Mouse (Mus musculus) lung, postnatal 14 days (tissue): ENCODE results near the gene Aacs.

Experiments used
- DNase-seq: peaks from one replicate; pipeline ENCODE4 v3.0.0; 2021

Aacs gene

GRCm38 (mm10) chr5:125497821-125498600, 22.4 kb downstream of the Aacs start:
- DNase-seq = peak; percentile 58

DNA sequence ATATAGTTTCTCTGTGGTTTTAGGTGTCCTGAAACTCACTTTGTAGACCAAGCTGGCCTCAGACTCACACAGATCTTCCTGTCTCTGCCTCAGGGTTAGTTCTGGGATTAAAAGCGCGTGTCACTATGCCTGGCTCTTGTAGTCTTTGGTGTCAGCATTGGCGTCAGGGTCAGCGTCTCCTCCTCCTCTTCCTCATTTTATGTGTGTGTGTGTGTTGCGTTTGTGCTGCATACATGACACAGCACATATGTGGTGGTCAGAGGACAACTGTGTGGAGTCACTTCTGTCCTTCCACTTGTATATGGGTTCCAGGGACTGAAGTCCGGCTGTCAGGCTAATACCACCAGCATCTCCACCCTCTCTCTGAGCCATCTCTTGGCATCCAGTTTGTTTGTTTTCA, 25.9 kb downstream of the Aacs start:
- no peak for DNase-seq

DNA sequence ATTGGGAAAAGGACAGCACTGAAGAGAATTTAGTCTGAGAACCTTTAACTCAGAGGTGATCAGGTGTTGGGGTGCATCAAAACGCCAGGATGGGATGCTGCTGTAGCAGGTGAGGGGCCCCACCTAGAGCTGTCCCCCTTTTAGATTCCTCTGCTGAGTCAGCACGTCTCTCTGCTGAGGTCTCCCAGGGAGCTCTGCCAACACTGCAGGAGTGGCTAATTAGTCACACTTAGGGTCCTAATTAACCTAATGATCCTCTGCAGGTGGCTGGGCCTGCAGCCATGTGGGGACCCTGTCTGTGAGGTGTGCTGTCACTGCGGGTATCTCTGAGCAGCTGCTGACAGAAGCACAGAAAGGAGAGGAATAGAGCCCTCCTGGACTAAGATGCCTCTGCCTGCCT, 26.6 kb downstream of the Aacs start:
- DNase-seq = no peak

- DNase-seq = no peak
Observed at GRCm38 (mm10) chr5:125503628-125504027, 28.0 kb downstream of the Aacs start.

- no peak for DNase-seq
Observed at GRCm38 (mm10) chr5:125504692-125505091, 29.1 kb downstream of the Aacs start.

GRCm38 (mm10) chr5:125505968-125506367, 30.4 kb downstream of the Aacs start:
- DNase-seq = no peak

- no peak for DNase-seq
Observed at GRCm38 (mm10) chr5:125507582-125507981, 32.0 kb downstream of the Aacs start.

GRCm38 (mm10) chr5:125508006-125508405, 32.4 kb downstream of the Aacs start:
- DNase-seq = no peak

- DNase-seq = peak; percentile 65
Observed at GRCm38 (mm10) chr5:125509541-125509940, 33.9 kb downstream of the Aacs start.

DNA sequence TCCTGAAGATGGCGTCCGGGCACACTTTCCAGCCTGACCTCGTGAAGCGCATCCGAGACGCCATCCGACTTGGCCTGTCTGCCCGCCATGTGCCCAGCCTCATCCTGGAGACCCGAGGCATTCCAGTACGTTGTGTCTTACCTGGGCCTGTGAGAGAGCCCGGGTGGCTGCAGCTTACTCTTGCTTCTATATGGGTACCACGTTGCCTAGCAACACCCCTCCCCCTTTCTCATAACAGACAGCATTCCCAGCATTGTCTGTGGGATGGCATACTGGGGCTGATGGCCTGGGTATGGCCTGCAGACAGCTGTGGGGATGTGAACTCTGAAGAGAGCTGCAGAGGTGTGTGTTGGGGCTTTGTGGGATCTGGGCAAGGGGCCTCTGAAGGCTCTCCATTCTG, 39.4 kb downstream of the Aacs start:
- no peak for DNase-seq

GRCm38 (mm10) chr5:125518640-125519039, 43.0 kb downstream of the Aacs start:
- DNase-seq = peak; percentile 13

DNA sequence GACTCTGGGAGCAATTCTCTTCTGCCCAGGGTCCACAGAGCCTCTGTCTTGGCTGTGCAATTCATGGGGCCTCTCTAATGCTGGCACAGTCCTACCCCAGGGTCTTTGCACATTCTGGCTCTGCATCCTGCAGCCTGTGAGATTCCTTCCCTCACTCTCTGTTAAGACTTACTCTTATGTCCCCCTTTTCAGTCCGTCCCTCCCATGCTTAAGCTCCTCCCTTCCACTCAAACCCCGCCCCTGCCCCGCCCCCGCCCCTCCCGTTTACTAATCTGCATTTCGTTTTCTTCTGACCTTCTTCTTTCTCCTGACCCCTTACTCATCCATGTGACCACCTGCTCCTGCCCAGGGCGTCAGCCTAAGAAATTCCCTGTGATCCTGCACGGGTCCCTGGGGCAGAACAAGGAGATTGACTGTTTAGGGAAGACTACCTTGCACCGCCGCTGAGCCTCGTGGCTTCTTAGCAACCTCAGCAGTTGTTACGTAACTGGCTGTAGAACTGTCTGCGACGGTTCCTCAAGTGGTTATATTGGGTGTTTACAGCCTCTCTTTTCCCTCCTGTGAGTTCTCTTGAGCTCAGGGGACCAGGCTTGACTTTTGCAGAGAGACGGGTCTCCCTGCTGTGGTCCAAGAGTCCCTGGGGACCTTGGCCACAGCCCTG, 45.4 kb downstream of the Aacs start:
- DNase-seq = peak; percentile 20

DNA sequence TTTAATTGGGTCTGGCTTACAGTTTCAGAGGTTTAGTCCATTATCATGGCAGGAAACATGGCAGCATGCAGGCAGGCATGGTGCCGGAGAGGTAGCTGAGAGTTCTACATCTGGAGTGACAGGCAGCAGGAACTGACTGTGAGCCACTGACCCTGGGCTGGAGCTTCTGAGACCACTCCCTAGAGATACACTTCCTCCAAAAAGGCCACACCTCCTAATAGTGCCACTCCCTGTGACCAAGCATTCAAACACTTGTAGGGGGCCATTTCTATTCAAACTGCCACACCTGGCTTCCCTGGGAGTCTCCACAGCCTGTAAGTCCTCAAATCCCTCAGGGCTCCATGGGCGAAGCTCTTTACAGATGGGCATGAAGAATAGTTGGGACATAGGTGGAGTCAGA, 47.7 kb downstream of the Aacs start:
- DNase-seq = no peak

GRCm38 (mm10) chr5:125525516-125525915, 49.9 kb downstream of the Aacs start:
- no peak for DNase-seq

DNA sequence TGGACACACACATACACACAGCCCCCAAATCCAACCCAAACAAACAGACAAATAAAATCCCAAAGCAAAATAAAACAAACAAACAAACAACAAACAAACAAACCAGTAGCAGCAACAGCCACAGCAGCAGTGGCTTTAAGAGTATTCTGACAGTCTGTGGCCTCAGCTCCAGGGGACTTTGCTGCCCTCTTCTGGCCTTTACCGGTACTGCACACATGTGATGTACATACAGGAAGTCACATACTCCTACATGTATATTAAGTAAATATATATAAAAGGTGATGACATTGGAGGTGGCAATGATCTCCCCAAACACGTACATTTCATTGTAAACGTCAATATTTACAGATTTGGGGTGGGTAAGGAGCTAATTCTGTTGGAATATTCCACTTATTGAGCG, 50.9 kb downstream of the Aacs start:
- DNase-seq = peak; percentile 9

DNA sequence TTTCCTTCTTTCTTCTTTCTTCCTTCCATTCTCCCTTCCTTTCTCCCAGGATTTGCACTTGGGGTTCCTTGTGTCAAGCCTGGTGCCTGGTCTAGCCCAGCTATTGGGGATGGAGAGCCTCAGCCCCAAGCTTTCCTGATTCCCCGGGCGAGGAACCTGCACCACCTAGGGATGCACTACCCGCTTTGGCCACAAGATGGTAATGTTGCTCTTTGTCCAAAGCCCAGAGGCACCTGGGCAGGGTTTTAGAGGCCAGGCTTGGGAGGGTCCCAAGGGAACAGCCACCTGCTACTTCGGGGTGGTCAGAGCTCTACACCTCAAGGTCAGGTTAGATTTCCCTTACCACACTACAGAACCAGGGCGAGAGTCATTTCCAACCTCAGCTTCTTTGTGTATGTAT, 53.5 kb downstream of the Aacs start:
- DNase-seq = peak; percentile 76

- DNase-seq = no peak
Observed at GRCm38 (mm10) chr5:125531634-125532033, 56.0 kb downstream of the Aacs start, which contains the start of gene Tmem132b. Gene Tmem132b (plus strand): TSS chr5:125531774.

DNA sequence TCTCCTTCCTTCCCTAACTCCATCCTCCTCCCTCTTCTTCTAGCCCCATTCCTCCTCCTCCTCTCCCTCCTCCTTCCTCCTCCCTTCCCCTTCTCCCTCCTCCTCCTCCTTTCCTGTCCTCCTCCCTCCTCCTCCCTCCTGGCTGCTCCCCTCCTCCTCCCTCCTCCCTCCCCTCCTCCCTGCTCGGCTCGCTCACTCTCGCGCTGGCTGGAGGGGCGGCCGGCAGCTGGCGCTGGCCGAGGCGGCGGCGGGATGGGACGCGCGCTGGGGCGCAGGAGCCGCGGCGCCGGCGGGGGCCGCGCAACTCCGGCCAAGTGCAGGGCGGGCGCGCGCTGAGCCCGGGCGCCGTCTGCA, 56.6 kb downstream of the Aacs start:
- peak; percentile 4 for DNase-seq

DNA sequence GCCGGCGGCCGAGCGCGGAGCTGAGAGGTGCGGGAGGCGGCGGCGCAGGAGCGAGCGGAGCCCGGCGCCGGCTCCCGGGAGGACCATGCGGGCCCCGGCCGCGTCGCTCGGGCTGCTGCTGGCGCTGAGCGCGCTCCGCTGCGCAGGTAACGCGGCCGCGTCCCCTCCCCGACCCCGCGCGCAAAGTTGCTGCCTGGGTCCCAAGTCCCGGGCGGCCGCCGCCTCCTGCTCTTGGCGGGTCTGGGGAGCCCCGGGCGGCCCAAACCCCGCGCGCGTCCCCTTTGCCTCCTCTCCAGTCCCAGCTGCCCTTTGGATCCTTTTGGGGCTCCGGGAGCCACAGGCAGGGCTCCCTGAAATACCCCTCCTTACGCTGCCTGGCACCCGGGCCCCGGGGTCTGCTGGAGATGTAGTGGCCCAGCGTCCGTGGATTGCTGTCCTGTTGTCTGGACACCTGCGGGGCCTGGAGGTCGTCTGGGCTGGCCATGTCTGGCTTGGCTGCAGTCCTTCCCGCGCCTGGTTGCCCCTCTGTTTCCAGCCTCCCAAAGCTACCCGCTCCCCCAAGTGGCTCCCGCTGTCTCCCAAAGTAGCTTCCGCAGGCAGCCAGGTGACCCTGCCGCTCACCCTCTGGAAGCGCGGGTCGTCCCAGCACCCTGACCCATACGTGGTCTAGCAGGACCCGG, 57.1 kb downstream of the Aacs start:
- no peak for DNase-seq

DNA sequence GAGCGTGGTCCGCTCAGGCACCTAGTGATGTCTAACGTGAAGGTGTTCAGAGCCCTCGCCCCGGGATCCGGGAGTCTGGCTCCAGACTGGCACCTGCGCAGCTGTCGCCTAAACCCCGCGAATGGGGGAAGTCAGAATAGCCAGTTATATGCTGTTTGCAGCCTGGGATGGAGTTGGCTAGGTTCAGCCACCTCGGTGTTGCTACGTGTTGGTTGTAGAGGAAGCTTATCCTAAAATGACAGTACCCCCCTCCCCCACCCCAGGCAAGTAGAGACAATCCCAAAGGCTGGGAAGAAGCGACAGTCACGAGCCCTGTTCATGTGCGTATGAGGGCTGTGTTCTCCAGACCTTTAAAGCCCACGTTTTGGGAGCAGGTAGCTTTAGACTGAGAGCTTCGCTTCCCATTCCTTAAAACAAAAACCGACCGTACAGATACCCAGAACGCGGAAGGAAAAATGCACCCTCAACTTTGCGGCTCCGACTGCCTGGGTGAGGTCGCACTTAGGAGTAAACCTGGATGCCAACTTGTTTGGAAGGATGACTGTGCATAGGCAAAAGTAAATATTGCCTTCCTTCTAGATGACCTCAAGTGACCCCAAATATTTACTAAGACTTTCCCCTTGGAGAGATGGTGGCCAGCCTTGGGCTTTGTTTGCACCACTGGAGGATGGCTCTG, 57.7 kb downstream of the Aacs start:
- no peak for DNase-seq

GRCm38 (mm10) chr5:125534168-125534610, 58.6 kb downstream of the Aacs start:
- no peak for DNase-seq

DNA sequence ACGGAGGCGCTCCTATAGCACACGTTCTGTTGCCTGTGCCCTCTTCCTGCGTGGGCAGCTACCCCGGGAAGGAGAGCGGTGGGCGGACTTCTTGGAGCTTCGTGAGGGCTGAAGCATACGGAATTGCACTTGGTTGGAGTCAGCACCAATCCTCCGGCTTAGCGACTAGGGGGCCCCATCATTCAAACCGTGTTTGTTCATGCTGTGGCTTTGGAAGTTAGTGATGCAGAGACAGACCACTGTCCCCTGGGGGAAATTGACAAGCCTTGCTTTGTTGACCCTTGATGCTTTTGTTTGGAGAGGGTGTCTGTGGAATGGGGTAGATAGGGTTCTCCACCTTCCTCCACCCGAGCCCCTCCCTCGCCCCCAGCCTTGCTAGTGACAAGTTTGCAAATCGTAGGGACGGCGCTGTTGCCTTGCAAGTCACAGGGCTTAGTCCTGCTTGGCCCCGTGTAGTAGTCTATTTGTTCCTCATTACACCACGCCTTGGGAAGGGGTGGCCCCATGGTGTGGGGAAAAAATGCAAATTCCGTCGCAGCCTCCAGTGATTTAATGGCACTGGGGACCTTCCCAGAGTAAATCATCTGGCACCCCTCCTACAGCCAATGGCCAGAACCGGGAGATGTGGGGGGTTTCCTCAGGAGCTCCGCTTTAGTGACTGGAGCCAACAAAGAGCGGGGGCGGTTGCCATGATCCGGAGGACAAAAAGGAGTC, 59.2 kb downstream of the Aacs start:
- no peak for DNase-seq

DNA sequence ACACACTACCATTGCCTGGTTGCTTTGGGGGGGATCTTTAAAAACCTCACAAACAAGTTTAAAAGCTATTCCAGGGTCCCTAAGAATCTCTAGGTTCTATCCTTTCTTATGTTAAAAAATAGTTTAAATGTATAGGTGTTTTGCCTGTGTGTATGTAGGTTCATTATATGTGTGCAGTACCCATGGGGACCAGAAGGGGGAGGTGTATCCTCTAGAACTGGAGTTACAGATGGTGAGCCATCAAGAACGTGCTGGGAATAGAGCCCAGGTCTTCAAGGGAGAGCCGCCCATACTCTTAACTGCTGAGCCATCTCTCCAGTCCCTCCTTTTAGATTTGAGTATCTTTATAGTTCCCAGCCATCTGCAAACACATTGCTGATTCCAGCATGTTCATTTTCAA, 69.5 kb downstream of the Aacs start:
- no peak for DNase-seq
